ENCODE assay signal across 24 mouse cellular contexts in the genomic region with DNA sequence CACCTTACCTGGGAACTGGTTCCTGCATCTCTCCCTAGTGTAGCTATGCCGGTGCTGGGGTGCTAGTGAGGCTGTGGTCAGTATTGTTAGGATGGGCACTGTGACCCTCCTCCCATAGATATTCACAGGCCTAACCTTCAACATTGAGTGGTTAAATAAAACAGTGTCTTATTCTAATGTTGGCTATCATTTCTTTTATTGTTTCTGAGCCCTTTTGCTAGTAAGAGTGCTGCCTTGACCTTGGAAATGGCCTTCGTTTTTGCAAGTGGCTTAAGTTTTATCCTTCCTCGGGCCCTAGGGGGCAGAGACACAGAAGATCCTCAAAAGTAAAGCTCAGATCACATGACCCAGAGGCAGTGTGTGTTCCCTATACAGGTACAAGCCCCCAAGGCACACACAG.
"Had no signal": no experiment of that assay in that cellular context is flagged by ENCODE, and none has a peak within 500 bp of the region (broad histone marks: within the 10 kb centered on the region; RNA-seq: fewer than 3 reads in every experiment).

No protein-coding gene starts in this region.

- DNase-seq: gastrocnemius, adult 2 months; gastrocnemius, postnatal 10 days; gastrocnemius, postnatal 25 days; heart, adult 18-20 months; heart, postnatal 10 days; heart, postnatal 4 days; kidney, adult 18-20 months; kidney, adult 8-10 months; kidney, postnatal 10 days; kidney, postnatal 36 days; layer of hippocampus, adult 9-11 months; layer of hippocampus, postnatal 36 days; left cerebral cortex, postnatal 4 days had no signal

- H3K27me3 ChIP-seq: heart, embryonic 12.5 days; hindbrain, embryonic 12.5 days; intestine, embryonic 15.5 days; limb, embryonic 13.5 days; limb, embryonic 15.5 days; liver, embryonic 12.5 days had no signal

- ATAC-seq: inflammation-experienced regulatory T-cells, adult 6 months; intestine, postnatal 0 days; liver, embryonic 12.5 days had no signal

- H3K36me3 ChIP-seq: heart, embryonic 10.5 days; heart, embryonic 12.5 days; hindbrain, embryonic 10.5 days; hindbrain, embryonic 12.5 days; intestine, embryonic 15.5 days; limb, embryonic 13.5 days; limb, embryonic 15.5 days; liver, embryonic 12.5 days had no signal

- H3K9me3 ChIP-seq: heart, embryonic 10.5 days; heart, embryonic 12.5 days; hindbrain, embryonic 10.5 days; hindbrain, embryonic 12.5 days; intestine, embryonic 15.5 days; limb, embryonic 13.5 days; limb, embryonic 15.5 days; liver, embryonic 12.5 days had no signal

- H3K4me2 ChIP-seq: heart, embryonic 12.5 days; hindbrain, embryonic 12.5 days; hindbrain, embryonic 14.5 days; intestine, embryonic 15.5 days; limb, embryonic 13.5 days; limb, embryonic 15.5 days; liver, embryonic 12.5 days had no signal

- H3K9ac ChIP-seq: heart, embryonic 12.5 days; hindbrain, embryonic 12.5 days; hindbrain, embryonic 14.5 days; intestine, embryonic 15.5 days; limb, embryonic 13.5 days; limb, embryonic 15.5 days; liver, embryonic 12.5 days had no signal

- H3K4me3 ChIP-seq: gastrocnemius, adult 2 months; heart, embryonic 10.5 days; heart, embryonic 12.5 days; hindbrain, embryonic 10.5 days; hindbrain, embryonic 12.5 days; intestine, embryonic 15.5 days; limb, embryonic 13.5 days; limb, embryonic 15.5 days; liver, embryonic 12.5 days had no signal

- H3K27ac ChIP-seq: gastrocnemius, adult 2 months; heart, embryonic 10.5 days; hindbrain, embryonic 10.5 days; hindbrain, embryonic 12.5 days; hindbrain, embryonic 14.5 days; intestine, embryonic 15.5 days; limb, embryonic 13.5 days; limb, embryonic 15.5 days; liver, embryonic 12.5 days had no signal

- H3K4me1 ChIP-seq: heart, embryonic 10.5 days; heart, embryonic 12.5 days; intestine, embryonic 15.5 days; limb, embryonic 15.5 days had no signal
